Mouse (Mus musculus): ENCODE measurements around the gene Ncstn.

GRCm38 (mm10) chr1:172116948-172117347 is 34.4 kb upstream of the Ncstn start:
- no peak for TF ChIP-seq CTCF (IDR thresholded peaks at IDR 0.05; ENCODE audit: extremely low read depth, insufficient read length, insufficient replicate concordance, low read depth, low read length)
- TF ChIP-seq POLR2A (IDR thresholded peaks at IDR 0.05; ENCODE audit: low read depth, low read length): no peak
